In the genomic region with DNA sequence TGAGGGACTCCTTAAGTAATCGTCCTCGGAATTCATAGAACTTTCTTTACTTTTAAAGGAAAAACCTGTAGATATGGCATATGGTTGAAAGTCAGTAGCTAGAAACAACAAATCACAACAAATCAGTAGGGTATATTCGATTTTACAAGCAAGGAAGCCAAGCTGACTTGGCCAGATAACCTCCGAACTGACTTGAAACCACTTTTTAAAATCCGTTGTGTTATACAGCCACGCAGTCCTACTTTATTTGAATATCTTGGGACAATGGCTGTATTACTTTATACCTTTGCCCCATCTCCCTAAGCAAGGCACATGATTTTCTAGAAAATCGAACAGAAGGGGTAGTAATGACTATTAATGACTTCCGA, we compare ENCODE assay signal across 8 mouse cellular contexts. TPM values are rescaled to one million over a fixed set of nuclear protein-coding genes. Genes with fewer than 3 reads are reported as not detected.
DNase-seq lines count a peak whose midpoint lies in the region; ATAC-seq and TF ChIP-seq lines count a peak whose summit lies in the region.

No protein-coding gene starts in this region.

- peaks cover 13% of the 10 kb centered on the region for H3K36me3 ChIP-seq in kidney, postnatal 0 days (ENCODE audit: insufficient read depth, low read length)
- peaks cover 19% of the 10 kb centered on the region for H3K36me3 ChIP-seq in embryonic facial prominence, embryonic 15.5 days
- H3K36me3 ChIP-seq in intestine, embryonic 16.5 days (ENCODE audit: control insufficient read depth, insufficient read depth, low read length): 0 out of 2 replicates have a peak, but pooled peaks cover 2% of the 10 kb centered on the region
- H3K36me3 ChIP-seq in midbrain, postnatal 0 days (ENCODE audit: insufficient read depth, low read length): peaks cover 16% of the 10 kb centered on the region
- peaks cover 13% of the 10 kb centered on the region for H3K36me3 ChIP-seq in thymus, adult 2 months (ENCODE audit: control insufficient read depth, insufficient read depth, low read length)

- H3K9ac ChIP-seq in kidney, postnatal 0 days (ENCODE audit: low read depth, low read length): no peak overlapping the region
- no peak overlapping the region for H3K9ac ChIP-seq in embryonic facial prominence, embryonic 15.5 days
- H3K9ac ChIP-seq in intestine, embryonic 16.5 days (ENCODE audit: low read depth, low read length): peak overlapping the region; percentile 91; the same call in 1 of the 2 replicates
- H3K9ac ChIP-seq in midbrain, postnatal 0 days (replicated peaks; ENCODE audit: low read length, poor library complexity, severe bottlenecking): no peak overlapping the region

- H3K4me3 ChIP-seq in kidney, postnatal 0 days (replicated peaks; ENCODE audit: low read depth, low read length): no peak overlapping the region
- H3K4me3 ChIP-seq in embryonic facial prominence, embryonic 15.5 days (replicated peaks): peak overlapping the region; percentile 68; the same call in 1 of the 2 replicates
- H3K4me3 ChIP-seq in intestine, embryonic 16.5 days (ENCODE audit: low read length): peak overlapping the region; percentile 73; the same call in 1 of the 2 replicates
- H3K4me3 ChIP-seq in midbrain, postnatal 0 days (ENCODE audit: low read depth, low read length): peak overlapping the region; percentile 87; the same call in 1 of the 2 replicates
- H3K4me3 ChIP-seq in thymus, adult 2 months (ENCODE audit: control insufficient read depth, insufficient read depth, low read length): no peak overlapping the region

- no peaks in the 10 kb centered on the region for H3K27me3 ChIP-seq in kidney, postnatal 0 days (ENCODE audit: insufficient read depth, low read length)
- H3K27me3 ChIP-seq in embryonic facial prominence, embryonic 15.5 days: no peaks in the 10 kb centered on the region
- no peaks in the 10 kb centered on the region for H3K27me3 ChIP-seq in intestine, embryonic 16.5 days (replicated peaks; ENCODE audit: control insufficient read depth, insufficient read depth, low read length)
- H3K27me3 ChIP-seq in midbrain, postnatal 0 days (ENCODE audit: insufficient read depth, low read length): no peaks in the 10 kb centered on the region
- H3K27me3 ChIP-seq in thymus, adult 2 months (ENCODE audit: control insufficient read depth, insufficient read depth, low read length): no peaks in the 10 kb centered on the region

- DNase-seq in kidney, postnatal 0 days (ENCODE audit: low spot score): no peak
- no peak for DNase-seq in kidney, adult 11 months
- DNase-seq in midbrain, postnatal 0 days (ENCODE audit: low spot score): no peak
- DNase-seq in thymus, adult 2 months: no peak
- DNase-seq in thymus, postnatal 4 days: no peak
- no peak for DNase-seq in cerebellum, postnatal 25 days

- TF ChIP-seq CTCF in kidney, postnatal 0 days (IDR thresholded peaks at IDR 0.05; ENCODE audit: low read depth): no peak
- TF ChIP-seq CTCF in midbrain, postnatal 0 days (IDR thresholded peaks at IDR 0.05): no peak
- TF ChIP-seq CTCF in thymus, adult 2 months (IDR thresholded peaks at IDR 0.05; ENCODE audit: borderline replicate concordance, control insufficient read depth, extremely low read depth, insufficient read depth, low read length, poor library complexity): no peak

- H3K4me2 ChIP-seq in kidney, postnatal 0 days (ENCODE audit: low read length): peak overlapping the region; percentile 86
- H3K4me2 ChIP-seq in embryonic facial prominence, embryonic 15.5 days (replicated peaks): peak overlapping the region; percentile 57; the same call in 1 of the 2 replicates
- no peak overlapping the region for H3K4me2 ChIP-seq in intestine, embryonic 16.5 days (ENCODE audit: low read depth, low read length)
- H3K4me2 ChIP-seq in midbrain, postnatal 0 days (ENCODE audit: low read depth, low read length, poor library complexity, severe bottlenecking): peak overlapping the region; percentile 61; the same call in 1 of the 2 replicates

- H3K27ac ChIP-seq in kidney, postnatal 0 days: no peak overlapping the region
- no peak overlapping the region for H3K27ac ChIP-seq in embryonic facial prominence, embryonic 15.5 days (replicated peaks)
- H3K27ac ChIP-seq in intestine, embryonic 16.5 days (ENCODE audit: low read length): no peak overlapping the region
- no peak overlapping the region for H3K27ac ChIP-seq in midbrain, postnatal 0 days (ENCODE audit: low read depth, low read length)
- H3K27ac ChIP-seq in thymus, adult 2 months (ENCODE audit: control insufficient read depth, insufficient read depth, low read length): no peak overlapping the region

- ATAC-seq in kidney, postnatal 0 days (replicated peaks; ENCODE audit: low FRiP score, low read depth): no peak
- ATAC-seq in embryonic facial prominence, embryonic 15.5 days (ENCODE audit: insufficient number of reproducible peaks, low FRiP score, low TSS enrichment, low read depth): no peak
- no peak for ATAC-seq in intestine, embryonic 16.5 days
- no peak for ATAC-seq in midbrain, postnatal 0 days (ENCODE audit: low FRiP score)

- H3K4me1 ChIP-seq in kidney, postnatal 0 days (replicated peaks; ENCODE audit: insufficient read depth, low read length): peaks cover 5% of the 10 kb centered on the region; the same call in 1 of the 2 replicates
- peaks cover 22% of the 10 kb centered on the region for H3K4me1 ChIP-seq in embryonic facial prominence, embryonic 15.5 days
- peaks cover 10% of the 10 kb centered on the region for H3K4me1 ChIP-seq in intestine, embryonic 16.5 days (ENCODE audit: control insufficient read depth, insufficient read depth, low read length)
- 0 out of 2 replicates have a peak, but pooled peaks cover 5% of the 10 kb centered on the region for H3K4me1 ChIP-seq in midbrain, postnatal 0 days (ENCODE audit: insufficient read depth, low read length)
- peaks cover 6% of the 10 kb centered on the region for H3K4me1 ChIP-seq in thymus, adult 2 months (replicated peaks; ENCODE audit: control insufficient read depth, insufficient read depth, low read length)

- H3K9me3 ChIP-seq in kidney, postnatal 0 days (replicated peaks; ENCODE audit: low read length): no peaks in the 10 kb centered on the region
- H3K9me3 ChIP-seq in embryonic facial prominence, embryonic 15.5 days (replicated peaks): no peaks in the 10 kb centered on the region
- no peaks in the 10 kb centered on the region for H3K9me3 ChIP-seq in intestine, embryonic 16.5 days (ENCODE audit: control insufficient read depth, low read length)
- H3K9me3 ChIP-seq in midbrain, postnatal 0 days (ENCODE audit: low read length): no peaks in the 10 kb centered on the region

- 51% methylated on average over 8 of the region's 8 CpGs for WGBS in kidney, postnatal 0 days
- WGBS in embryonic facial prominence, embryonic 15.5 days: 49% methylated on average over 8 of the region's 8 CpGs
- WGBS in intestine, embryonic 16.5 days: 45% methylated on average over 8 of the region's 8 CpGs
- 49% methylated on average over 8 of the region's 8 CpGs for WGBS in midbrain, postnatal 0 days
- WGBS in thymus, adult 2 months: 44% methylated on average over 8 of the region's 8 CpGs

- no peak for TF ChIP-seq POLR2A in thymus, adult 2 months (IDR thresholded peaks at IDR 0.05; ENCODE audit: control insufficient read depth, extremely low read depth, insufficient read depth, low read length, poor library complexity)

RNA-seq across cellular contexts. Expression of gene Nob1, which starts 0.4 kb away (rescaled TPM):
- polyA plus RNA-seq in kidney, postnatal 0 days (2015; fragmentation: Nextera tagmentation; extraction: Ambion mirVana): 47.5 and 50.0 TPM in 2 replicates
- polyA plus RNA-seq in embryonic facial prominence, embryonic 15.5 days (2015; fragmentation: Nextera tagmentation; extraction: Ambion mirVana): 79.1 and 84.7 TPM in 2 replicates
- 68.2 and 73.5 TPM in 2 replicates for polyA plus RNA-seq in intestine, embryonic 16.5 days (2015; fragmentation: Nextera tagmentation; extraction: Ambion mirVana)
- 19.5 and 22.0 TPM in 2 replicates for total RNA-seq in midbrain, postnatal 0 days (2014; rRNA removed)
- polyA plus RNA-seq in midbrain, postnatal 0 days (2015; fragmentation: Nextera tagmentation; extraction: Ambion mirVana): 47.3 and 52.7 TPM in 2 replicates
- polyA plus RNA-seq in thymus, adult 2 months (2012; rRNA removed): 46.5 and 52.2 TPM in 2 replicates

RNA-seq across cellular contexts. Expression of gene Wwp2, which starts 11.0 kb away (rescaled TPM):
- 38.9 and 46.8 TPM in 2 replicates for polyA plus RNA-seq in kidney, postnatal 0 days (2015; fragmentation: Nextera tagmentation; extraction: Ambion mirVana)
- 65.0 and 84.3 TPM in 2 replicates for polyA plus RNA-seq in embryonic facial prominence, embryonic 15.5 days (2015; fragmentation: Nextera tagmentation; extraction: Ambion mirVana)
- polyA plus RNA-seq in intestine, embryonic 16.5 days (2015; fragmentation: Nextera tagmentation; extraction: Ambion mirVana): 41.6 and 42.0 TPM in 2 replicates
- 41.7 and 44.2 TPM in 2 replicates for total RNA-seq in midbrain, postnatal 0 days (2014; rRNA removed)
- polyA plus RNA-seq in midbrain, postnatal 0 days (2015; fragmentation: Nextera tagmentation; extraction: Ambion mirVana): 34.7 and 36.2 TPM in 2 replicates
- 78.0 and 79.8 TPM in 2 replicates for polyA plus RNA-seq in thymus, adult 2 months (2012; rRNA removed)

RNA-seq across cellular contexts. Expression of gene Nqo1, which starts 22.2 kb away (rescaled TPM):
- 15.9 and 21.2 TPM in 2 replicates for polyA plus RNA-seq in kidney, postnatal 0 days (2015; fragmentation: Nextera tagmentation; extraction: Ambion mirVana)
- 23.4 and 33.6 TPM in 2 replicates for polyA plus RNA-seq in embryonic facial prominence, embryonic 15.5 days (2015; fragmentation: Nextera tagmentation; extraction: Ambion mirVana)
- 17.1 and 17.5 TPM in 2 replicates for polyA plus RNA-seq in intestine, embryonic 16.5 days (2015; fragmentation: Nextera tagmentation; extraction: Ambion mirVana)
- total RNA-seq in midbrain, postnatal 0 days (2014; rRNA removed): 10.5 and 12.5 TPM in 2 replicates
- polyA plus RNA-seq in midbrain, postnatal 0 days (2015; fragmentation: Nextera tagmentation; extraction: Ambion mirVana): 12.8 and 15.7 TPM in 2 replicates
- polyA plus RNA-seq in thymus, adult 2 months (2012; rRNA removed): 6.7 and 12.8 TPM in 2 replicates

Comparison
In these comparisons a context has a peak if more than half of its experiments do, and no peak if none do; other contexts are left out.
1. H3K4me3 ChIP-seq: peak in embryonic facial prominence, embryonic 15.5 days (single experiment), intestine, embryonic 16.5 days (single experiment) and midbrain, postnatal 0 days (single experiment); none in kidney, postnatal 0 days (single experiment) and thymus, adult 2 months (single experiment).